Mouse (Mus musculus) limb, embryonic 14.5 days (tissue): ENCODE measurements around the gene Rdh14. TPM values are rescaled to one million over a fixed set of nuclear protein-coding genes. Genes with fewer than 3 reads are reported as not detected.
A peak's percentile ranks its signal among the peaks of the same experiment; 100 is the strongest.

Experiments
- ATAC-seq: fragments of 200-750 bp; cut with Nextera tagmentation; 2 replicates; pipeline ENCODE4 v1.8.0; 2017; ENCODE audit warnings: low read depth, moderate number of reproducible peaks, moderate TSS enrichment; ENCODE audit not compliant: low FRiP score
- DNase-seq: peaks from one replicate; pipeline ENCODE4 v3.0.0-alpha.2; 2015; ENCODE audit warnings: low spot score
- H3K27ac ChIP-seq: fragments of 300-500 bp; sonication (generic); replicated peaks from 2 replicates; pipeline ENCODE4 v1.5.1; 2014; ENCODE audit warnings: low read depth, mild to moderate bottlenecking, low read length, moderate library complexity, mixed read lengths
- H3K27me3 ChIP-seq: fragments of 300-500 bp; sonication (generic); 2 replicates; pipeline ENCODE4 v1.6.1; 2014; ENCODE audit warnings: low read length, mixed read lengths; ENCODE audit not compliant: control insufficient read depth, insufficient read depth
- H3K36me3 ChIP-seq: fragments of 300-500 bp; sonication (generic); 2 replicates; pipeline ENCODE4 v1.6.1; 2014; ENCODE audit warnings: mild to moderate bottlenecking, low read length, moderate library complexity, mixed read lengths; ENCODE audit not compliant: control insufficient read depth, insufficient read depth
- H3K4me1 ChIP-seq: fragments of 300-500 bp; sonication (generic); 2 replicates; pipeline ENCODE4 v1.6.1; 2014; ENCODE audit warnings: antibody characterized with exemption, low read length, mixed read lengths; ENCODE audit not compliant: control insufficient read depth, insufficient read depth
- H3K4me2 ChIP-seq: fragments of 300-500 bp; sonication (generic); replicated peaks from 2 replicates; pipeline ENCODE4 v1.6.1; 2014; ENCODE audit warnings: low read depth, mild to moderate bottlenecking, low read length, moderate library complexity; ENCODE audit not compliant: severe bottlenecking
- H3K4me3 ChIP-seq: fragments of 300-500 bp; sonication (generic); replicated peaks from 2 replicates; pipeline ENCODE4 v1.5.1; 2014; ENCODE audit warnings: low read length
- H3K9ac ChIP-seq: fragments of 300-500 bp; sonication (generic); 2 replicates; pipeline ENCODE4 v1.6.1; 2014; ENCODE audit warnings: mild to moderate bottlenecking, low read depth, low read length, moderate library complexity; ENCODE audit not compliant: severe bottlenecking
- H3K9me3 ChIP-seq: fragments of 300-500 bp; sonication (generic); 2 replicates; pipeline ENCODE4 v1.6.1; 2016; ENCODE audit warnings: low read length; ENCODE audit not compliant: control insufficient read depth
- POLR2A ChIP-seq: fragments of 200-500 bp; IDR thresholded peaks from 2 replicates; pipeline ENCODE4 v1.8.0; 2012; ENCODE audit warnings: inconsistent platforms, mild to moderate bottlenecking, moderate library complexity, borderline replicate concordance; ENCODE audit not compliant: insufficient read depth, insufficient read length; ENCODE audit errors: extremely low read depth
- WGBS: fragments of 180-500 bp; shearing (Covaris S2); extraction: QIAGEN DNeasy Blood & Tissue Kit; methylation state at CpG from one replicate; pipeline ENCODE4 v1.1.7; 2014; 5-methylcytosine and 5-hydroxymethylcytosine counted together
- polyA plus RNA-seq, 2 experiments: library from polyadenylated mRNA; depleted of rRNA in 1 of 2; stranded (reverse) in 1 of 2; unstranded in 1 of 2; fragments of >200 nt; fragmentation: Nextera tagmentation in 1 of 2; extraction: Ambion mirVana in 1 of 2; gene quantifications; 2 replicates each; pipeline versions ENCODE4 v1.2.1 to v1.2.3; 2012 to 2014

The Rdh14 gene
- polyA plus RNA-seq, 2 experiments = 23.9 to 43.6 TPM

DNA sequence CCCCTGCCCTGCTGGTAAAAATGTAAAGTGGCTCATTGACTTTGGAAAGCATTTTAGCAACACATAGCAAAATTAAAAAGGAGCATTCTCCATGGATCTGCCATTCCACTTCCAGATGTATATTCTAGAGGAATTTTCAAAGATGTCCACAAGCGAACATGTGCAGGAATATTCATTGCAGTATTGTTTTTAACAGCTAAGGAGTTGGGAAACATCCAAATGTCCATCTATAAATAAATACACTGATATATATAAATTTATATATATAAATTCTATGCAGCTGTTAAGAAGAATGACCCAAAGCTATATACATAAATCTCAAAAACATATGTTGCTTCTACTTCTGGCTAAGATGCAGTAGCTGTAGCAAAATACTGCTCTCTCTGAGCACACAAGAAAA, 40.4 kb downstream of the Rdh14 start:
- 63% methylated on average over 1 of the region's 1 CpGs for WGBS
- no peak overlapping the region for H3K4me2 ChIP-seq
- TF ChIP-seq POLR2A = no peak
- H3K36me3 ChIP-seq = no peaks in the 10 kb centered on the region
- H3K9ac ChIP-seq = no peak overlapping the region
- ATAC-seq (no peak), DNase-seq (peak; percentile 58)
- no peak overlapping the region for H3K4me3 ChIP-seq
- H3K4me1 ChIP-seq = no peaks in the 10 kb centered on the region
- no peaks in the 10 kb centered on the region for H3K27me3 ChIP-seq
- H3K27ac ChIP-seq = no peak overlapping the region
- H3K9me3 ChIP-seq = no peaks in the 10 kb centered on the region

DNA sequence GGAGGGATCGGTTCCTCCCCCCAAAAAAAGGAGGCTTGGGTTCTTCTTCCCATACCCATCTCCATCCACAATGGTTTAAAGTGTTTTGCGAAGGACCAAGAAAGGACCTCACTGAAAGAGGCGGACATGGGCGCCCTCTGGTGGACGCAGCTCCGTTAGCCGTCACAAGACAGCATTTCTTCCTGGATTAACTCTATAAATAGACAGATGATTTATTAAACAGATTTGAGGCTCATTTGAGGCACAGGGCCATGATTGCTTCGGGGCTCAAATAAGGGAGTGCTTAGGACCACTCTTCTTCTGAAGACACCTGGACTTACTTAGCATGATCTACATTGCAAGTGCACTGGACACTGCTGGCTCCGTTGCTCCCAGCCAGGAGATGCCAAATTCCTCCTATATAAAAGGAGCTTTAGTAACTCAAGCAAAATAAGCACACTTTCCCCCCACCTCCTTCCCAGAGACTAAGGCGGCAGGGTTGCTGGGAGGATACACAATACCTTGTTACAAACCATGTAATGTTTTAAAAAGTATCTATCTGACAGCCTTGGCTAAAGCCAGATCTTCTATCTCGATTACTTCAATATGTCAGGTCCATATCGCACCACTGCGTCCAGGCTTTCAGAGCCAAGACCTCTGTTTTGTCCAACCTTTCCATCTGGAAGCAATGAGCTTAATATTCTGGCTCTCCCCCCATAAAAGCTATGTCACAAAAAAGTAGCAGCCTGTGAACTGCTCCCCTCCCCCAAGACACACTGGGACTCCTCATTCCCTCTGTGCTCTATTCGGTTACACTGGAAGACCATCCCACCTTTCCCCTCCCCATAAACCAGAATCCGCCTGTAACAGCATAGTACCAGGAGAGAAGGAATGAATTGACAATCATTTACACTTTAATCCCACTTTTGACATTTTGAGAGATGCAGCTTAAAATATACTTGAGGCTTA, 47.8 kb downstream of the Rdh14 start:
- H3K4me3 ChIP-seq = no peak overlapping the region
- no peak overlapping the region for H3K4me2 ChIP-seq
- ATAC-seq (peak; percentile 82), DNase-seq (peak; percentile 91)
- no peaks in the 10 kb centered on the region for H3K36me3 ChIP-seq
- peaks cover 20% of the 10 kb centered on the region for H3K4me1 ChIP-seq
- H3K9ac ChIP-seq = no peak overlapping the region
- no peaks in the 10 kb centered on the region for H3K9me3 ChIP-seq
- no peaks in the 10 kb centered on the region for H3K27me3 ChIP-seq
- 14% methylated on average over 15 of the region's 15 CpGs for WGBS
- H3K27ac ChIP-seq = no peak overlapping the region
- no peak for TF ChIP-seq POLR2A

- ATAC-seq (no peak), DNase-seq (peak; percentile 22)
- H3K9me3 ChIP-seq = no peaks in the 10 kb centered on the region
- no peaks in the 10 kb centered on the region for H3K27me3 ChIP-seq
- TF ChIP-seq POLR2A = no peak
- no peak overlapping the region for H3K27ac ChIP-seq
- no peak overlapping the region for H3K9ac ChIP-seq
- 38% methylated on average over 14 of the region's 14 CpGs for WGBS
- no peak overlapping the region for H3K4me3 ChIP-seq
- H3K4me1 ChIP-seq = peaks cover 20% of the 10 kb centered on the region
- no peaks in the 10 kb centered on the region for H3K36me3 ChIP-seq
- no peak overlapping the region for H3K4me2 ChIP-seq
Measured at GRCm38 (mm10) chr12:10439483-10440235, 49.1 kb downstream of the Rdh14 start.

Other genes with a start within 250 kb of the Rdh14 start
- gene Nt5c1b, start 20.8 kb upstream of the Rdh14 start, polyA plus RNA-seq (2012; rRNA removed) = not detected in 2 replicates
- gene Nt5c1b, start 20.8 kb upstream of the Rdh14 start, polyA plus RNA-seq (2014; fragmentation: Nextera tagmentation; extraction: Ambion mirVana) = not detected in 2 replicates